ENCODE assay signal across 8 mouse cellular contexts in the genomic region with DNA sequence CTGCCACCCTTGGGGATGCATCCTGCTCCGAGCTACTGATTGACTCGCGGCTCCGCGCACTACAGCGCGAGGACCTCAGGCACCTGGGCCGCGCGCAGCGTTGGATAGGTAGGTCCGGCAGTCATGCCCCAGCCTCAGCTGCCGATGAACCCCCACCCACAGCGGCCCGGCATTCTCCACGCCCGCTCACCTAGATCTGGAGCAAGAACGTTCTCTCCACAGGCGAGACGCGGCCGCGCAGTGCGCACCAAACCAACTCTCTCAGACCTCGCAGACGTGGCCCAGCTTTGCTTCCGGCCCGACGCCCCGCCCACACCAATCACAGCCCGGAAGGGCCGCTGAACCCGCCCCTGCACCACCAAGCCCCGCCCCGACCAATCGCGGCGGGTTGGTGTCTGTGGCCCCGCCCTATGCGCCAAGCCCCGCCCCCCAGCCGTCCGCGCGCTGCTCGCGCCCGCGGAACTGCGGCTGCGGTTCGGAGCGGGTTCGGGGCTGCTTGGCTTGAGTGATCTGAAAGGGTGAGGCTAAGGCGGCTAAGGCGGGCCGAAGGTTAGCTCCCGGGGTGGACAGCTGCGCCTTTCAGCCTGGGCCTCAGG. TPM values are rescaled to one million over a fixed set of nuclear protein-coding genes. Genes with fewer than 3 reads are reported as not detected.
A peak's percentile ranks its signal among the peaks of the same experiment; 100 is the strongest.
DNase-seq lines count a peak whose midpoint lies in the region; ATAC-seq and TF ChIP-seq lines count a peak whose summit lies in the region.

Pgm3 (minus strand) TSS at position 303 of the 596 bp plus-strand sequence.
Rwdd2a (plus strand) TSS at position 452 of the 596 bp plus-strand sequence.

- H3K4me2 ChIP-seq in heart, embryonic 15.5 days: peak within 1 kb of the TSS; percentile 100
- peak within 1 kb of the TSS; percentile 85 for H3K4me2 ChIP-seq in liver, embryonic 14.5 days (ENCODE audit: low read depth)
- peak within 1 kb of the TSS; percentile 96 for H3K4me2 ChIP-seq in neural tube, embryonic 11.5 days (ENCODE audit: low read depth)
- peak within 1 kb of the TSS; percentile 89 for H3K4me2 ChIP-seq in stomach, postnatal 0 days (replicated peaks; ENCODE audit: low read depth)

- WGBS in heart, embryonic 15.5 days: under 1% methylated on average over 59 of the region's 59 CpGs
- under 1% methylated on average over 59 of the region's 59 CpGs for WGBS in liver, embryonic 14.5 days (ENCODE audit: insufficient replicate concordance)
- WGBS in neural tube, embryonic 11.5 days: under 1% methylated on average over 54 of the region's 59 CpGs
- under 1% methylated on average over 58 of the region's 59 CpGs for WGBS in stomach, postnatal 0 days

- DNase-seq in CD4-positive, CD25-positive, alpha-beta regulatory T cell, adult 2 months (ENCODE audit: low read depth, low spot score): peak; percentile 98
- DNase-seq in fibroblast of lung, adult 2 months (ENCODE audit: low read depth): peak; percentile 61
- peak; percentile 97 for DNase-seq in kidney, postnatal 25 days
- peak; percentile 80 to 83 (median 81) for DNase-seq in liver, embryonic 14.5 days (ENCODE audit: low read depth in 3 of 3, low spot score in 3 of 3)
- DNase-seq in neural tube, embryonic 11.5 days (ENCODE audit: low spot score): peak; percentile 96
- peak; percentile 99 for DNase-seq in stomach, postnatal 0 days (ENCODE audit: low spot score)

- no peak for TF ChIP-seq EP300 in liver, embryonic 14.5 days (IDR thresholded peaks at IDR 0.05; ENCODE audit: low read depth)
- no peak for TF ChIP-seq EP300 in stomach, postnatal 0 days (optimal IDR thresholded peaks at IDR 0.05)

- H3K4me1 ChIP-seq in brown adipose tissue, adult 24 weeks (ENCODE audit: control insufficient read depth, insufficient read depth, insufficient read length, low read length): no peaks in the 10 kb centered on the region
- peaks cover 21% of the 10 kb centered on the region for H3K4me1 ChIP-seq in heart, embryonic 15.5 days (replicated peaks)
- H3K4me1 ChIP-seq in liver, embryonic 14.5 days (replicated peaks; ENCODE audit: control insufficient read depth in 2 of 2, insufficient read depth in 2 of 2, low read length in 1 of 2): peaks cover 3 to 12% of the 10 kb centered on the region in 2 experiments
- H3K4me1 ChIP-seq in neural tube, embryonic 11.5 days (ENCODE audit: control insufficient read depth, insufficient read depth, low read length): peaks cover 2% of the 10 kb centered on the region; the same call in 1 of the 2 replicates
- 0 out of 2 replicates have a peak, but pooled peaks cover 2% of the 10 kb centered on the region for H3K4me1 ChIP-seq in stomach, postnatal 0 days (replicated peaks; ENCODE audit: control insufficient read depth, insufficient read depth)

- H3K9ac ChIP-seq in heart, embryonic 15.5 days: peak within 1 kb of the TSS; percentile 84
- peak within 1 kb of the TSS; percentile 62 for H3K9ac ChIP-seq in liver, embryonic 14.5 days (replicated peaks)
- H3K9ac ChIP-seq in neural tube, embryonic 11.5 days (ENCODE audit: low read length): peak within 1 kb of the TSS; percentile 65
- H3K9ac ChIP-seq in stomach, postnatal 0 days (ENCODE audit: low read length): peak within 1 kb of the TSS; percentile 82

- no peak for TF ChIP-seq CTCF in liver, embryonic 14.5 days (IDR thresholded peaks at IDR 0.05; ENCODE audit: low read depth)
- no peak; the same call in 1 of the 2 replicates for TF ChIP-seq CTCF in stomach, postnatal 0 days (IDR thresholded peaks at IDR 0.05; ENCODE audit: low read depth)

- no peaks in the 10 kb centered on the region for H3K9me3 ChIP-seq in heart, embryonic 15.5 days (replicated peaks)
- H3K9me3 ChIP-seq in liver, embryonic 14.5 days (ENCODE audit: control insufficient read depth, low read length): no peaks in the 10 kb centered on the region
- no peaks in the 10 kb centered on the region for H3K9me3 ChIP-seq in neural tube, embryonic 11.5 days (ENCODE audit: control insufficient read depth, low read length)
- H3K9me3 ChIP-seq in stomach, postnatal 0 days (ENCODE audit: control insufficient read depth, low read length): no peaks in the 10 kb centered on the region

- no peak within 1 kb of the TSS for H3K27ac ChIP-seq in brown adipose tissue, adult 24 weeks (replicated peaks; ENCODE audit: low read depth, low read length)
- H3K27ac ChIP-seq in heart, embryonic 15.5 days: peak within 1 kb of the TSS; percentile 86
- no peak within 1 kb of the TSS for H3K27ac ChIP-seq in liver, embryonic 14.5 days
- no peak within 1 kb of the TSS for H3K27ac ChIP-seq in neural tube, embryonic 11.5 days (ENCODE audit: low read depth, low read length)
- peak within 1 kb of the TSS; percentile 90 for H3K27ac ChIP-seq in stomach, postnatal 0 days (replicated peaks)

- peak within 1 kb of the TSS; percentile 89 for H3K4me3 ChIP-seq in brown adipose tissue, adult 24 weeks (ENCODE audit: insufficient read depth, low read depth, low read length)
- peak within 1 kb of the TSS; percentile 89 for H3K4me3 ChIP-seq in heart, embryonic 15.5 days
- H3K4me3 ChIP-seq in liver, embryonic 14.5 days (ENCODE audit: insufficient read depth in 1 of 2, low read depth in 2 of 2, low read length in 2 of 2): peak within 1 kb of the TSS; percentile 79 to 82
- peak within 1 kb of the TSS; percentile 66 for H3K4me3 ChIP-seq in neural tube, embryonic 11.5 days (ENCODE audit: low read depth, low read length)
- peak within 1 kb of the TSS; percentile 71 for H3K4me3 ChIP-seq in stomach, postnatal 0 days (ENCODE audit: low read depth, low read length)

- no peaks in the 10 kb centered on the region for H3K27me3 ChIP-seq in heart, embryonic 15.5 days
- H3K27me3 ChIP-seq in liver, embryonic 14.5 days (ENCODE audit: control insufficient read depth, insufficient read depth, low read length): no peaks in the 10 kb centered on the region
- H3K27me3 ChIP-seq in neural tube, embryonic 11.5 days (ENCODE audit: control insufficient read depth, insufficient read depth, low read length): no peaks in the 10 kb centered on the region
- no peaks in the 10 kb centered on the region for H3K27me3 ChIP-seq in stomach, postnatal 0 days (ENCODE audit: control insufficient read depth, insufficient read depth, low read length)

- peaks cover 5% of the 10 kb centered on the region; the same call in 1 of the 2 replicates for H3K36me3 ChIP-seq in heart, embryonic 15.5 days
- no peaks in the 10 kb centered on the region; the same call in 1 of the 2 replicates for H3K36me3 ChIP-seq in liver, embryonic 14.5 days (replicated peaks; ENCODE audit: control insufficient read depth, insufficient read depth, low read depth)
- H3K36me3 ChIP-seq in neural tube, embryonic 11.5 days (ENCODE audit: control insufficient read depth, insufficient read depth, low read length): no peaks in the 10 kb centered on the region
- peaks cover 2% of the 10 kb centered on the region; the same call in 1 of the 2 replicates for H3K36me3 ChIP-seq in stomach, postnatal 0 days (ENCODE audit: control insufficient read depth, insufficient read depth, low read length)

- peak; percentile 97 for ATAC-seq in heart, embryonic 15.5 days (replicated peaks; ENCODE audit: insufficient number of reproducible peaks, insufficient read depth, low FRiP score, low read depth)
- peak; percentile 96 for ATAC-seq in liver, embryonic 14.5 days (ENCODE audit: insufficient read depth)
- ATAC-seq in neural tube, embryonic 11.5 days (ENCODE audit: insufficient read depth, low FRiP score, low TSS enrichment): peak; percentile 99
- ATAC-seq in stomach, postnatal 0 days (ENCODE audit: low FRiP score, low TSS enrichment): peak; percentile 98

RNA-seq across cellular contexts. Expression of gene Pgm3, which starts in this region (rescaled TPM):
- 2.3 and 5.9 TPM in 2 replicates for polyA plus RNA-seq in brown adipose tissue, adult 24 weeks (2012; ENCODE audit: insufficient read depth, insufficient read length, missing spikeins)
- polyA plus RNA-seq in heart, embryonic 15.5 days (2015; fragmentation: Nextera tagmentation; extraction: Ambion mirVana): 17.5 and 22.0 TPM in 2 replicates
- polyA plus RNA-seq in liver, embryonic 14.5 days (2012; rRNA removed): 4.2 and 7.0 TPM in 2 replicates
- polyA plus RNA-seq in liver, embryonic 14.5 days (2014; fragmentation: Nextera tagmentation; extraction: Ambion mirVana): 14.9 and 16.1 TPM in 2 replicates
- polyA plus RNA-seq in neural tube, embryonic 11.5 days (2014; fragmentation: Nextera tagmentation; extraction: Ambion mirVana): 35.7 and 39.4 TPM in 2 replicates
- 18.0 and 21.2 TPM in 2 replicates for polyA plus RNA-seq in stomach, postnatal 0 days (2015; fragmentation: Nextera tagmentation; extraction: Ambion mirVana)

RNA-seq across cellular contexts. Expression of gene Rwdd2a, which starts in this region (rescaled TPM):
- not detected in 2 replicates for polyA plus RNA-seq in brown adipose tissue, adult 24 weeks (2012; ENCODE audit: insufficient read depth, insufficient read length, missing spikeins)
- polyA plus RNA-seq in heart, embryonic 15.5 days (2015; fragmentation: Nextera tagmentation; extraction: Ambion mirVana): 3.6 and 3.7 TPM in 2 replicates
- 0.17 and 0.37 TPM in 2 replicates for polyA plus RNA-seq in liver, embryonic 14.5 days (2012; rRNA removed)
- polyA plus RNA-seq in liver, embryonic 14.5 days (2014; fragmentation: Nextera tagmentation; extraction: Ambion mirVana): 0.61 and 0.83 TPM in 2 replicates
- polyA plus RNA-seq in neural tube, embryonic 11.5 days (2014; fragmentation: Nextera tagmentation; extraction: Ambion mirVana): 2.7 and 3.6 TPM in 2 replicates
- polyA plus RNA-seq in stomach, postnatal 0 days (2015; fragmentation: Nextera tagmentation; extraction: Ambion mirVana): 1.7 and 1.8 TPM in 2 replicates

Comparison
In these comparisons a context has a peak if more than half of its experiments do, and no peak if none do; other contexts are left out.
1. H3K27ac ChIP-seq: peak in heart, embryonic 15.5 days (single experiment) and stomach, postnatal 0 days (single experiment); none in brown adipose tissue, adult 24 weeks (single experiment), liver, embryonic 14.5 days (single experiment) and neural tube, embryonic 11.5 days (single experiment).
2. Peak in every context shown above with its lines, with median percentiles within 50 percentile points of each other: DNase-seq, H3K4me3 ChIP-seq, ATAC-seq, H3K4me2 ChIP-seq and H3K9ac ChIP-seq.